Mouse (Mus musculus): Measurements from ENCODE around the gene Akt1s1. TPM values are rescaled to one million over a fixed set of nuclear protein-coding genes. Genes with fewer than 3 reads are reported as not detected.

Akt1s1 gene
- 30.3 and 34.1 TPM in 2 replicates for polyA plus RNA-seq (2015; fragmentation: Nextera tagmentation; extraction: Ambion mirVana)

DNA sequence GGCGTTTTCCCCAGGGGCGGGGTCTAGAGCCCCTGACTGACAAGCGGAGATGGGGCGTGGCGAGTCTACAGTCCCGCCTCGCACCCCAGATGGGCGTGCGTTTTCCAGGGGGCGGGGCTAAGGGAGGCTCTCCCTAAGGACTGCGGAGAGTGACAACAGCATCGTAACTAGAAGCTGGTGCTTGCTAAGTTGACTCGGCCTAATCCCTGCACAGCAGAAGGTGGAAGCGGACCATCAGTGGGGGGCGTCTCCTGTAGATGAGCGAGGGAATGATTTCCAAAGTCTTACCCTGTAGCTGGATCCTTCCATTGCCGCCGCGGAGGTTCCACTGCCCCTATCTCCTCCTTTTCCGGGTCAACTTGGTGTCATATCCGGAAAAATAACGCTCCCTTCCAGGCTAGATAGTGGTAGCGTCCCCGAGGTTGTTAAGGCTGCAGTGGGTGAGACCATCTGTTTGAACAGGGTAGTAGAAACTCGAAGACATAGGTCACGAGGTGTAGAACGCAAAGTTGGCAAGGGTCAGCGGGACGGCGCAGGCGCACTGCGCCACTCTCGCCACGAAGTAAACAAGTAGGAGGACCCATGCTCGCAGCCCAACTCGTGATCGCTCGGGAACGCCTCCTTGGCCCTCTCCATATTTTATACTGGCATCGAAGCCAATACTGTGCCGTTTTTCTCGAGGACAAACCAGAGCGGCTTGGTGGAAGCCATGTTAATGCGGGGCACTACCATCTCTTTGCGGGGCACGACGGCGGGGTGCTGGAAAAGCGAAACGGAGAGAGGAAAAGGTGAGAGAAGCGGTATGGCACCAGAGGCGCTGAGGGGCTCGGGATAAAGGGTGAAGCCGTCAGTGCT lies at the start of gene Akt1s1, which contains the start of gene Tbc1d17:
TSS of gene Akt1s1 (plus strand) at position 431 of the 855 bp plus-strand sequence.
TSS of gene Tbc1d17 (minus strand) at position 519 of the 855 bp plus-strand sequence.

DNA sequence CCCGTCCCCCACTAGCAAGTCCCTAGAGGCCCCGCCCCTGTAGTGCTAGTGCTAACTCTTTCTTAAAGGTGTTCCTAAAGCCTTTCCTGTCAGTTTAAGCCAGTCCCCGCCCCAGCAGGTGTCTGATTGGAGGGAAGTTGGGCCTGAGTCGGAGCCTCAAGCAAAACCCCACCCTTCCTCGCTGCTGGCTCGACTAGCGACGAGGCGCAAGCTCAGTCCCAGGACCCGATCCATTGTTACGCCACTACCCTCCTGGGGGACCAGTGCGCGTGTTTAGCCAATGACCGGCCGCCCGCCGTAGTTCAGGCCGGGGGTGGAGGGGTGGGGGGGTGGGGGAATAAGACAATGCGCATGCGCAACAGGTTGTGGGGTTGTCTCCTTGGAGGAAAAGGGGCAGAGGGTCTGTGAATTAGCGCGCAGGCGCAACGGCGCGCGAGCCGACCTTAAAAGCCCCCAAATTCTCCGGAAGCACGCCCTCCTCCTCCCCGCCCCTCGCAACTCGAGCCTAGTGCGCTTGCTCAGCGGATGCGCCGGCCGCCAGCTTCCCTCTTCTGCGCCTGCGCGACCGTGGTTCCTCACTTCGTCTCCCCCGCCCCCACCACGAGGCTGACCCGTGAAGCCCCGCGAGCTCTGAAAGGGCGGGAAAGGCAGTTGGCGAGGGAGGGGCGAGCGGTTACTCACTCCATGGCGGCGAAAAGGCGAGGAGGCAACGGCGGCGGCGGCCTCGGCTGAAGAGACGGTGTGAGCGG lies 32.9 kb upstream of the Akt1s1 start, which contains the start of the genes Nup62 and Il4i1:
TSS of gene Nup62 (plus strand) at position 368 of the 749 bp plus-strand sequence.
TSS of gene Il4i1 (plus strand) at position 667 of the 749 bp plus-strand sequence.

DNA sequence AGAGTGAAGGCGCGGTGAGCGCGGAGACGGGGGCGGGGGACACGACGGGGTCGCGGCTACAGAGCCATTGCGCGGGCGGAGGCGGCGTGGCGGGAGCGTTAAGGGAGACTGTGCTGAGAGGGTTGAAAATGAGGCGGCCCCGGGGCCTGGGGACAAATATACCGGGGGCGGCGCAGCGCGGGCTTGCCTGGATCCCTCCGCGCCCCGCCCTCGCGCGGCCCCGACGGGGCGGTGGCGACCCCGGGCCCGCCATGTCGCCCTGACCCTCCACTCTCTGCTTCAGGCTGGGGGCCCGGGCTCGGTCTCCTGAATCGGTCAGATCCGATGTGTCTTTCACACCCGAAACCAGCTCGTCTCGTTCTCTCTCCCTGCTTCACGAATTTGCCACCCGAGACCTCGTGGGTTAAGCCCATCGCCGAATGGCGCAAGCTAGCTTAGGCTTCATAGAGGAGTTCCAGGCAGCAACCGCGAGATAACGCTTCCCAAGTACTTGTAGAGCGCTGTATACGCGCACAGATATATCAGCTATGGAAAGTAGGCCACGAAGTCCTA lies 32.2 kb upstream of the Akt1s1 start, which contains the start of gene Atf5:
TSS of gene Atf5 (minus strand) at position 189 of the 552 bp plus-strand sequence.

DNA sequence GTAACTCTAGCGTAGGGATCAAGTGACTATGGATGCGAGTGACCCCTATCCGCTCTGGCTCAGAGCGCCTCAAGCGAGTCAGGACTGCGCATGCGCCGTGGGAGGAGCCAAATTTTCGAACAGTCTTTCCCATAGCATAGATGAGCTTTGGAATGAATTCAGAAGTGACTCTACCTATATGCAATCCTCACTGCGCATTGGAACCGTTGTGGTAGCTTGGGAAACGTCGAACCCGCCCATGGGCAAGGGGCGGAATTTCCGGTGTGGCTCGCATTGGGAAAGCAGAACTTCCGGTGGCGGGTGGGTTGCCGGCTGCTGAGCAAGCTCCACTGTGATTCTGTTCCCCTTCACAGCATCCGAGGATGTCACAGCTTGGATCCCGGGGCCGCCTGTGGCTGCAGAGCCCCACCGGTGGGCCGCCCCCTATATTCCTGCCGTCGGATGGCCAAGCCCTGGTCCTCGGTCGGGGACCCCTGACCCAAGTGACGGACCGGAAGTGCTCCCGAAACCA lies 8.3 kb downstream of the Akt1s1 start, which contains the start of gene Pnkp:
TSS of gene Pnkp (plus strand) at position 98 of the 511 bp plus-strand sequence.

DNA sequence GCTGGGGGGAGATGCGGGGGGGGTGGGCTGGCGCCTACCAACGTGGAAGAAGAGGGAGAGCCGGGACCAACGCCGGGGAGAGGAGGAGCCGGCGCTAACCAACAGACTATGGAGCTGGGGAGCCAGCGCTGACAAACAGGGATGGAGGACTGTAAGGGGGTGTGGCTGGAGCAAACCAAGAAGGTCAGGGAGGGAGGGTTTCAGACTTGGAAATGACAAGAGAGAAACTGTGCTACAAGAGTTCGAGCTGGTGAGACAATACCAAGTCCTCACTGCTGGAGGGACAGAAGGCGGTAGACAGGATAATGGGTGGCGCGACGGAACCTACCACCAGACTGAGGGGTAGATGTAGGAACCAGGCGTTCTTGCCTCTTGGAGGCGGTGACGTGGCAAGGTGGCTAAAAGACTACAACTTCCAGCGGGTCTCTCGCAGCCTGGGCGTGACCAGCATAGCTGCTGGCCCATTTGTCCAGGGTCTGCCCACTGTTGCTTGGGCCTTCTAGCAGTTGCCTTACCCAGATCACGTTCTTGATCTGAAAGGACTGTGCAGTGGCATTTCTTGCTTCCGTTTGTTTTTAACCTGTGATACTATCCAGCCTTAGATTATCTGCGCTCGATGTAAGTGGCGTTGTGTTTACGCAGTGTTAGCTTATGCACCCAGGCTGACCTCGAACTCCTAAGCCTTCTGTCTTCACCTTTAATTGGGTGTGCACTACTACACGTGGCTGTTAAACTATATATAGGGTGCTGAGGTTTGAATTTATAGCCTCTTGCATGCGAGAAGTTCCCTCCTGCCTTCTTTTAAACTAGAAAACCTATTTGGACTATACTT lies 21.1 kb downstream of the Akt1s1 start, which contains the start of gene Ptov1:
TSS of gene Ptov1 (minus strand) at position 92 of the 832 bp plus-strand sequence.

DNA sequence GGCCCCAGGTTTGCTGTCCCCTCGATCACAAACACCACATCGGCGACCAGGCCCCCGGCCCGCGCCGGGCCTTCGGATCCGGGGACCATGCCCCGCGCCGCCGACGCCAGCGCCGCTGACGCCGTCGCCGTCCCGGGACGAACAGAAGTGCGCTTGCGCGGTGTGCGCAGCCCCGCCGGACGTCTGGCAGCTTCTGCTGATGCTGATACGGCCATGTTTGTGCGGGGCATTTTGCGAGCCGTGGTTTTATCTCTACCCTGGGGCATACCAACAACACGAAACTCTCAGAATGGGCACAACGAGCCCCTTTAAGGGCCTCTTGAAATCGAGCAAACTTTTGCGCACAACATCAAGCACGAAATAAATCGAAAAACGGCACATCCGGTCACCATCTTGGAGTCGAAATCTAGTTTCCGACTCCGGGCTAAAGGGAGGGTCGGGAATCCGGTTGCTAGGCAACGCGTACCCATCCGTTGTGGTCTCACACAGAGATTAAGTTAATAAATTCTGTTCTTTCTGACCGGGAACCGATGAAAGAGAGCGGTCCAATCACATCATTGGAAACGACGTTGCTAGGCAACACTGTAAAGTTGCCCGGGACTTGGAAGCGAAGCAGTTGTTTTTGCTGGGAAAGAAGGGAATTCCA lies 43.6 kb downstream of the Akt1s1 start, which contains the start of gene Med25:
TSS of gene Med25 (minus strand) at position 437 of the 646 bp plus-strand sequence.

DNA sequence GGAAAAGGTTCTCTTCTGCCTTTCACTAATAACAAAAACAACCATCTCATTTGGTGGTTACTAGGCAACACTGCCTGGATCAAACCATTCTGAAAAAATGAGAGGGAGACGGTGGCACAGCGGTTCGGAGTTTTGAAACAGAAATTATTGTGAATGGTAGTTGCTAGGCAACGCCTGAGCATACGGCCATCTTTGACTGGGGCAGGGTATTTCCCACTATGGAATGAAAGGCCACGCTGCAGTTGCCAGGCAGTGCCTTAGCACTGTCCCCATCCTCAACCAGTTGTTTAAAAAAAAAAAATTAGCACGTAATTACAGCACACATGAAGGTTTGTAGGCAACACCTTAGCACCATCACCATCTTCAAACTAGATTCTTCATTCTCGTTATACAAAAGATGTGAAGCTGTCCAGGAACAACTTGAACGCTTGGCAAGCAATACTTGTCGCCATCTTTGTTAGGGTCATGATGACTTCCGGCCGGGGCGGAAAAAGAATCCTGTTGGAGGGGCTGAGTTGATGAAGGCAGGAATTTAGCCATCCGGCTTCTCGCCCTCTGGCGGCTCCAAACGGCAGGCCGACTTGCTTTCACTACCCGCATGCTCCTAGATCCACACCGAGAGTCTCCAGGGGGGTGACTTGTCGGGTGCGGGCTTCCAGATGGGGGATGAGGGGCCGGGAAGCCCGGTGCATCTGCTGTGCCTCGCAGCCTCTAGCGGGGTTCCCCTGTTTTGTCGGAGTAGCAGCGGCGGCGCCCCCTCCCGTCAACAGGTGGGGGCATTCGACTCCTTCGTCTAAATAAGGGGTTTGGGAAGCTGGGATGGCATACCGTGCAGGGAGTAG lies 47.0 kb downstream of the Akt1s1 start, which contains the start of gene Fuz:
TSS of gene Fuz (plus strand) at position 487 of the 842 bp plus-strand sequence.

MicroRNAs encoded within 50 kb of the gene (microRNA counts, 519-probe panel; counts per million panel counts)
- 88.3 counts per million for microRNA mmu-miR-707

Other genes starting within 250 kb of the Akt1s1 start
- gene Myh14, start 178.1 kb upstream of the Akt1s1 start, polyA plus RNA-seq (2015; fragmentation: Nextera tagmentation; extraction: Ambion mirVana), result not detected in 2 replicates
- not detected in 2 replicates for gene Izumo2, start 140.2 kb upstream of the Akt1s1 start, polyA plus RNA-seq (2015; fragmentation: Nextera tagmentation; extraction: Ambion mirVana)
- 29.3 and 31.6 TPM in 2 replicates for gene Vrk3, start 100.6 kb upstream of the Akt1s1 start, polyA plus RNA-seq (2015; fragmentation: Nextera tagmentation; extraction: Ambion mirVana)
- 0.34 and 0.58 TPM in 2 replicates for gene Zfp473, start 97.9 kb upstream of the Akt1s1 start, polyA plus RNA-seq (2015; fragmentation: Nextera tagmentation; extraction: Ambion mirVana)
- gene Nup62, start 32.9 kb upstream of the Akt1s1 start, polyA plus RNA-seq (2015; fragmentation: Nextera tagmentation; extraction: Ambion mirVana), result 54.6 and 55.9 TPM in 2 replicates
- gene Il4i1, start 32.6 kb upstream of the Akt1s1 start, polyA plus RNA-seq (2015; fragmentation: Nextera tagmentation; extraction: Ambion mirVana), result 2.1 and 2.3 TPM in 2 replicates
- gene Atf5, start 32.3 kb upstream of the Akt1s1 start, polyA plus RNA-seq (2015; fragmentation: Nextera tagmentation; extraction: Ambion mirVana), result 2.1 and 2.6 TPM in 2 replicates
- 34.9 and 39.2 TPM in 2 replicates for gene Tbc1d17, start 88 bp downstream of the Akt1s1 start, polyA plus RNA-seq (2015; fragmentation: Nextera tagmentation; extraction: Ambion mirVana)
- 44.6 and 51.7 TPM in 2 replicates for gene Pnkp, start 8.1 kb downstream of the Akt1s1 start, polyA plus RNA-seq (2015; fragmentation: Nextera tagmentation; extraction: Ambion mirVana)
- 75.8 and 108 TPM in 2 replicates for gene Ptov1, start 20.8 kb downstream of the Akt1s1 start, polyA plus RNA-seq (2015; fragmentation: Nextera tagmentation; extraction: Ambion mirVana)
- 39.9 and 44.7 TPM in 2 replicates for gene Med25, start 43.7 kb downstream of the Akt1s1 start, polyA plus RNA-seq (2015; fragmentation: Nextera tagmentation; extraction: Ambion mirVana)
- gene Fuz, start 47.1 kb downstream of the Akt1s1 start, polyA plus RNA-seq (2015; fragmentation: Nextera tagmentation; extraction: Ambion mirVana), result 6.4 and 7.7 TPM in 2 replicates
- gene Ap2a1, start 80.5 kb downstream of the Akt1s1 start, polyA plus RNA-seq (2015; fragmentation: Nextera tagmentation; extraction: Ambion mirVana), result 54.9 and 61.8 TPM in 2 replicates
- gene Tsks, start 94.2 kb downstream of the Akt1s1 start, polyA plus RNA-seq (2015; fragmentation: Nextera tagmentation; extraction: Ambion mirVana), result 0.17 TPM in 1 of 2 replicates, not detected in the other
- gene Cpt1c, start 125.9 kb downstream of the Akt1s1 start, polyA plus RNA-seq (2015; fragmentation: Nextera tagmentation; extraction: Ambion mirVana), result 3.7 and 4.5 TPM in 2 replicates
- gene Prmt1, start 137.6 kb downstream of the Akt1s1 start, polyA plus RNA-seq (2015; fragmentation: Nextera tagmentation; extraction: Ambion mirVana), result 215 and 217 TPM in 2 replicates
- gene Irf3, start 148.7 kb downstream of the Akt1s1 start, polyA plus RNA-seq (2015; fragmentation: Nextera tagmentation; extraction: Ambion mirVana), result 54.1 and 62.3 TPM in 2 replicates
- gene Bcl2l12, start 149.7 kb downstream of the Akt1s1 start, polyA plus RNA-seq (2015; fragmentation: Nextera tagmentation; extraction: Ambion mirVana), result 28.5 and 32.0 TPM in 2 replicates
- gene Scaf1, start 167.4 kb downstream of the Akt1s1 start, polyA plus RNA-seq (2015; fragmentation: Nextera tagmentation; extraction: Ambion mirVana), result 15.0 and 17.0 TPM in 2 replicates
- gene Rras, start 169.0 kb downstream of the Akt1s1 start, polyA plus RNA-seq (2015; fragmentation: Nextera tagmentation; extraction: Ambion mirVana), result 25.6 and 26.0 TPM in 2 replicates
- 3.9 and 5.0 TPM in 2 replicates for gene Prr12, start 203.9 kb downstream of the Akt1s1 start, polyA plus RNA-seq (2015; fragmentation: Nextera tagmentation; extraction: Ambion mirVana)
- 37.2 and 45.0 TPM in 2 replicates for gene Nosip, start 213.4 kb downstream of the Akt1s1 start, polyA plus RNA-seq (2015; fragmentation: Nextera tagmentation; extraction: Ambion mirVana)
- 10.0 and 12.4 TPM in 2 replicates for gene Prrg2, start 213.7 kb downstream of the Akt1s1 start, polyA plus RNA-seq (2015; fragmentation: Nextera tagmentation; extraction: Ambion mirVana)
- gene Rcn3, start 243.2 kb downstream of the Akt1s1 start, polyA plus RNA-seq (2015; fragmentation: Nextera tagmentation; extraction: Ambion mirVana), result 80.3 and 93.9 TPM in 2 replicates